Mouse (Mus musculus) midbrain, embryonic 11.5 days (tissue): ENCODE measurements around the gene Sh2d4b. TPM values are rescaled to one million over a fixed set of nuclear protein-coding genes. Genes with fewer than 3 reads are reported as not detected.

Source experiments
- ATAC-seq: fragments of 200-750 bp; cut with Nextera tagmentation; 2 replicates; pipeline ENCODE4 v1.8.0; 2017; ENCODE audit warnings: moderate TSS enrichment, moderate library complexity; ENCODE audit not compliant: low FRiP score
- DNase-seq: peaks from one replicate; pipeline ENCODE4 v3.0.0; 2015; ENCODE audit warnings: low spot score; ENCODE audit errors: missing footprints
- H3K27ac ChIP-seq: fragments of 300-500 bp; sonication (generic); 2 replicates; pipeline ENCODE4 v1.5.1; 2014; ENCODE audit warnings: low read depth, low read length
- H3K27me3 ChIP-seq: fragments of 300-500 bp; sonication (generic); 2 replicates; pipeline ENCODE4 v1.6.1; 2014; ENCODE audit warnings: mild to moderate bottlenecking, low read length, moderate library complexity, mixed read lengths; ENCODE audit not compliant: control insufficient read depth, insufficient read depth
- H3K36me3 ChIP-seq: fragments of 300-500 bp; sonication (generic); 2 replicates; pipeline ENCODE4 v1.6.1; 2014; ENCODE audit warnings: mild to moderate bottlenecking, low read length, moderate library complexity, mixed read lengths; ENCODE audit not compliant: control insufficient read depth, insufficient read depth
- H3K4me1 ChIP-seq: fragments of 300-500 bp; sonication (generic); 2 replicates; pipeline ENCODE4 v1.6.1; 2014; ENCODE audit warnings: low read length; ENCODE audit not compliant: control insufficient read depth, insufficient read depth
- H3K4me2 ChIP-seq: fragments of 300-500 bp; sonication (generic); 2 replicates; pipeline ENCODE4 v1.6.1; 2014; ENCODE audit warnings: mild to moderate bottlenecking, moderate library complexity
- H3K4me3 ChIP-seq: fragments of 300-500 bp; sonication (generic); 2 replicates; pipeline ENCODE4 v1.5.1; 2014; ENCODE audit warnings: low read depth, low read length
- H3K9ac ChIP-seq: fragments of 300-500 bp; sonication (generic); 2 replicates; pipeline ENCODE4 v1.6.1; 2014; ENCODE audit warnings: low read length
- H3K9me3 ChIP-seq: fragments of 300-500 bp; sonication (generic); 2 replicates; pipeline ENCODE4 v1.6.1; 2016; ENCODE audit warnings: low read length; ENCODE audit not compliant: control insufficient read depth
- WGBS: fragments of 180-500 bp; shearing (Covaris S2); extraction: QIAGEN DNeasy Blood & Tissue Kit; methylation state at CpG from one replicate; pipeline ENCODE4 v1.1.7; 2014; 5-methylcytosine and 5-hydroxymethylcytosine counted together
- polyA plus RNA-seq: library from polyadenylated mRNA; unstranded; fragments of >200 nt; fragmentation: Nextera tagmentation; extraction: Ambion mirVana; gene quantifications from 2 replicates; pipeline ENCODE4 v1.2.1, GENCODE M21; 2014

The Sh2d4b gene
- polyA plus RNA-seq, 1 experiment from 2014 or later: 0.78 TPM

GRCm38 (mm10) chr14:40830505-40830904, 62.6 kb downstream of the Sh2d4b start:
- Histone ChIP-seq H3K4me2 (no peak overlapping the region), H3K4me3 (no peak overlapping the region), H3K9ac (no peak overlapping the region), H3K9me3 (no peaks in the 10 kb centered on the region), H3K27ac (no peak overlapping the region), H3K27me3 (no peaks in the 10 kb centered on the region), H3K36me3 (no peaks in the 10 kb centered on the region), H3K4me1 (no peaks in the 10 kb centered on the region)
- ATAC-seq (no peak), DNase-seq (no peak)
- WGBS: 87% methylated on average over 9 of the region's 9 CpGs

GRCm38 (mm10) chr14:40830094-40830493, 63.0 kb downstream of the Sh2d4b start:
- DNase-seq: no peak
- ATAC-seq: no peak
- Histone ChIP-seq H3K9ac (no peak overlapping the region), H3K36me3 (no peaks in the 10 kb centered on the region), H3K9me3 (no peaks in the 10 kb centered on the region), H3K27ac (no peak overlapping the region), H3K27me3 (no peaks in the 10 kb centered on the region), H3K4me3 (no peak overlapping the region), H3K4me2 (no peak overlapping the region), H3K4me1 (no peaks in the 10 kb centered on the region)
- 84% methylated on average over 11 of the region's 11 CpGs for WGBS

DNA sequence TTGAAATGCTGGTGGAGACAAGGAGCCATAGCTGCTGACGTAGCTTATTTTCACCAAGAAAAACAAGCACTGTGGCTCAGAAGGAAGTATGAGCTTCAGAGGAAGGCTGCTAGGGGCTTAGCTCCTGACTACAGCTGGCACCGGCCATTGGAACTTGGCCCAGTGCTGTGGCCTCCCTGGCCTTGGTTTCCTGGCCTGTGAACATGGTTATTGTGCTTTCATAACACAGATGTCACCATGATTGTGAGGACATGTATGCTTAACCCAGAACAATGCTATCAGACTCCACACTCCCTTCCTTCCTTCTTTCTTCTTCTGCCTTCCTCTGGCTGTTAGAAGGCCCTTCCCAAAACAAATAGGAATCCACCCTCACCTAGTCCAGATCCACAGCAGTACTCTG, 75.0 kb downstream of the Sh2d4b start:
- 76% methylated on average over 2 of the region's 2 CpGs for WGBS
- no peak overlapping the region for H3K27ac ChIP-seq
- H3K4me3 ChIP-seq: no peak overlapping the region
- H3K4me1 ChIP-seq: no peaks in the 10 kb centered on the region
- H3K4me2 ChIP-seq: no peak overlapping the region
- no peaks in the 10 kb centered on the region for H3K36me3 ChIP-seq
- H3K9me3 ChIP-seq: no peaks in the 10 kb centered on the region
- H3K27me3 ChIP-seq: no peaks in the 10 kb centered on the region
- DNase-seq (no peak), ATAC-seq (no peak)
- H3K9ac ChIP-seq: no peak overlapping the region

GRCm38 (mm10) chr14:40816715-40817114, 76.4 kb downstream of the Sh2d4b start:
- H3K27ac ChIP-seq: no peak overlapping the region
- no peak overlapping the region for H3K4me2 ChIP-seq
- H3K36me3 ChIP-seq: no peaks in the 10 kb centered on the region
- H3K9me3 ChIP-seq: no peaks in the 10 kb centered on the region
- H3K9ac ChIP-seq: no peak overlapping the region
- 88% methylated on average over 5 of the region's 5 CpGs for WGBS
- no peak for DNase-seq
- no peaks in the 10 kb centered on the region for H3K4me1 ChIP-seq
- no peaks in the 10 kb centered on the region for H3K27me3 ChIP-seq
- H3K4me3 ChIP-seq: no peak overlapping the region
- no peak for ATAC-seq

- H3K27ac ChIP-seq: no peak overlapping the region
- no peaks in the 10 kb centered on the region for H3K27me3 ChIP-seq
- WGBS: 43% methylated on average over 1 of the region's 1 CpGs
- DNase-seq (peak; percentile 91), ATAC-seq (peak; percentile 60)
- H3K4me1 ChIP-seq: no peaks in the 10 kb centered on the region
- no peak overlapping the region for H3K4me2 ChIP-seq
- no peak overlapping the region for H3K4me3 ChIP-seq
- H3K36me3 ChIP-seq: no peaks in the 10 kb centered on the region
- no peak overlapping the region for H3K9ac ChIP-seq
- H3K9me3 ChIP-seq: no peaks in the 10 kb centered on the region
Measured at GRCm38 (mm10) chr14:40791606-40792005, 101.5 kb downstream of the Sh2d4b start.

DNA sequence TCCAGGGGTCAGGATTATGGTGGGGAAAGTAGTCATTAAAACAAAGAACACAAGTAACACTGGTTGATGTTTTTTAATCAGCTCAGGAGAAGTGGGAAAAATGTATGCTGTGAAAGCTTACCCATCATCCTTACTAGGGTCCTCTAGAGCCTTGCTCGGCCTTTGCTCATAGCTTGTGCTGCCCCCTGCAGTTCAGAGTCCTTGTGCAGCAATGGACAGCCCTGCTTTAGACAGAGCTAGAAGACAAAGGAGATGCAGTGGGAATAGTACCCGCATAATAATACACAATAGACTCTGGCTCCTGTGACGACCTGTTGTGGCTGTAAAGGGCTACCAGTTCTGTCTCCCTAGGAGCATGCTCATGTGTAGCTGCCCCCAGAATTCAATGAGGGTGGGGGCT, 104.0 kb downstream of the Sh2d4b start:
- no peak overlapping the region for H3K9ac ChIP-seq
- H3K27me3 ChIP-seq: no peaks in the 10 kb centered on the region
- no peak overlapping the region for H3K27ac ChIP-seq
- H3K9me3 ChIP-seq: no peaks in the 10 kb centered on the region
- peak; percentile 86 for DNase-seq
- WGBS: 28% methylated on average over 3 of the region's 3 CpGs
- ATAC-seq: peak; percentile 77
- no peak overlapping the region for H3K4me2 ChIP-seq
- no peaks in the 10 kb centered on the region for H3K36me3 ChIP-seq
- H3K4me1 ChIP-seq: no peaks in the 10 kb centered on the region
- no peak overlapping the region for H3K4me3 ChIP-seq

DNA sequence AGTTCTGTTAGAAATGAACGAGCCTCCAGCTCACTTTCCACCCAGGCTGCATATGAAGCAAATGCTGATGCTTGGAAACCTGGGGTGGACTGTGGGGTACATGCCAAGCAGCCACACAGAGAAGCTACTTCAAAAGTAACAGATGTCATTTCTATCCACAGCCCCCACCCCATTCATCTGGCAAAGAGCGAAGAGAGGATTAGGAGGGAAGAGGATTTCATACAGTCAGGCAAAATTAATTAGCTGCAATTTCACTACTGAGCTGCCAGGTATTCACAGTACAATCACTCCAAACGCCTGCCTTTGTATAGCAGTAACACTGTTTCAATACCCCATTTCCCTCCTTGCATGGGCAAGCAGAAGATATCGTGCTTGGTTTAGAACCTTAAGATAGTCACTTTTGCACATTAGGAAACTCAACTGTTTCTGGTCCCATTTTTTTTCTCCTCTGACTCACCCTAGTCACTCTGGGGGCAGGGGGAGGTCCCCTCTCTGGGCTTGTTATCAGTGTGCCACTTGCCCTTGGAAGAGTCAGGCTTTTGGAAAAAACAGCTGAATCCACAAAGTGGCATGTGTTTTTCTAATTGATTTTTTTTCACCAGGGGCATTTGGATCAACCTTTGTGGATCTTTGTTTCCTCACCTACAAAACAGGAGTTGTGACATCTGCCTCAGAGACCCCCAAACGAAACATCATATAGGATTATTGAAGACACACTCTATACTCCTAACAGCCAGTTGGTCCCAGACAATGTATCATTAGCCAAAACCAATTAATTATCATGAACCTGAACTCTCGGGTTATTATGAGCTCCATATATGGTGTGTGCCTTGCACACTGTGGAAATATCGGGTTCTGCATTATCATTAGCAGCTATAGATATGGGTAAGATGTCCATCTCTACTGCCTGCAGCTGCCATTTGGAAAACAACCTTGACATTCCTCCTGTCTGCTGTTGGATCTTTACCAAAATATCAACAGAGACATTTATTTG, 123.7 kb downstream of the Sh2d4b start:
- no peaks in the 10 kb centered on the region for H3K27me3 ChIP-seq
- H3K4me1 ChIP-seq: no peaks in the 10 kb centered on the region
- H3K4me3 ChIP-seq: no peak overlapping the region
- H3K9ac ChIP-seq: no peak overlapping the region
- H3K9me3 ChIP-seq: no peaks in the 10 kb centered on the region
- H3K36me3 ChIP-seq: no peaks in the 10 kb centered on the region
- WGBS: 62% methylated on average over 7 of the region's 7 CpGs
- DNase-seq (no peak), ATAC-seq (no peak)
- no peak overlapping the region for H3K27ac ChIP-seq
- no peak overlapping the region for H3K4me2 ChIP-seq

Other genes with a start within 250 kb of the Sh2d4b start
- gene Tspan14, start 73.5 kb upstream of the Sh2d4b start, polyA plus RNA-seq: 99.5 and 101 TPM in 2 replicates
- gene Fam213a, start 120.5 kb upstream of the Sh2d4b start, polyA plus RNA-seq: 44.7 and 50.4 TPM in 2 replicates
- not detected in 2 replicates for gene Dydc2, start 175.9 kb upstream of the Sh2d4b start, polyA plus RNA-seq
- gene Dydc1, start 179.6 kb upstream of the Sh2d4b start, polyA plus RNA-seq: not detected in 2 replicates
- gene Mat1a, start 211.8 kb upstream of the Sh2d4b start, polyA plus RNA-seq: not detected in 2 replicates
- gene Sftpa1, start 238.5 kb upstream of the Sh2d4b start, polyA plus RNA-seq: not detected in 2 replicates